Mouse (Mus musculus) kidney, embryonic 15.5 days (tissue): ENCODE data around the gene Mfsd10. TPM values are rescaled to one million over a fixed set of nuclear protein-coding genes. Genes with fewer than 3 reads are reported as not detected.
"Not testable (repeated sequence)": the region's sequence is repeated elsewhere in the genome, so short reads cannot be mapped to it uniquely, and the experiment has no call there.

ENCODE experiments used
- ATAC-seq: fragments of 200-750 bp; cut with Nextera tagmentation; replicated peaks from 2 replicates; pipeline ENCODE4 v1.8.0; 2017; ENCODE audit warnings: moderate TSS enrichment; ENCODE audit not compliant: low FRiP score
- H3K27ac ChIP-seq: fragments of 300-500 bp; sonication (generic); 2 replicates; pipeline ENCODE4 v1.5.1; 2015; ENCODE audit warnings: mild to moderate bottlenecking, inconsistent platforms
- H3K27me3 ChIP-seq: fragments of 300-500 bp; sonication (generic); 2 replicates; pipeline ENCODE4 v1.6.1; 2015; ENCODE audit warnings: inconsistent platforms
- H3K36me3 ChIP-seq: fragments of 300-500 bp; sonication (generic); 2 replicates; pipeline ENCODE4 v1.6.1; 2015; ENCODE audit warnings: inconsistent platforms
- H3K4me1 ChIP-seq: fragments of 300-500 bp; sonication (generic); 2 replicates; pipeline ENCODE4 v1.6.1; 2015; ENCODE audit warnings: inconsistent platforms
- H3K4me2 ChIP-seq: fragments of 300-500 bp; sonication (generic); 2 replicates; pipeline ENCODE4 v1.6.1; 2015; ENCODE audit warnings: moderate library complexity, mild to moderate bottlenecking, inconsistent platforms
- H3K4me3 ChIP-seq: fragments of 300-500 bp; sonication (generic); replicated peaks from 2 replicates; pipeline ENCODE4 v1.5.1; 2015; ENCODE audit warnings: mild to moderate bottlenecking, inconsistent platforms
- H3K9ac ChIP-seq: fragments of 300-500 bp; sonication (generic); 2 replicates; pipeline ENCODE4 v1.6.1; 2015; ENCODE audit warnings: mild to moderate bottlenecking, inconsistent platforms
- H3K9me3 ChIP-seq: fragments of 300-500 bp; sonication (generic); replicated peaks from 2 replicates; pipeline ENCODE4 v1.6.1; 2016; ENCODE audit warnings: inconsistent platforms
- WGBS: fragments of 180-500 bp; shearing (Covaris S2); methylation state at CpG from one replicate; pipeline ENCODE4 v1.1.7; 2015; ENCODE audit warnings: mixed read lengths; 5-methylcytosine and 5-hydroxymethylcytosine counted together
- polyA plus RNA-seq: library from polyadenylated mRNA; unstranded; fragments of >200 nt; fragmentation: Nextera tagmentation; extraction: Ambion mirVana; gene quantifications from 2 replicates; pipeline ENCODE4 v1.2.1, GENCODE M21; 2015

Gene Mfsd10
- polyA plus RNA-seq, 1 experiment from 2014 or later = 132 TPM

GRCm38 (mm10) chr5:34592666-34593065, 44.3 kb downstream of the Mfsd10 start:
- 93% methylated on average over 6 of the region's 6 CpGs for WGBS
- H3K27me3 ChIP-seq = no peaks in the 10 kb centered on the region
- H3K27ac ChIP-seq = no peak overlapping the region
- no peak overlapping the region for H3K4me3 ChIP-seq
- ATAC-seq = no peak
- peaks cover 17% of the 10 kb centered on the region for H3K36me3 ChIP-seq
- no peak overlapping the region for H3K4me2 ChIP-seq
- 0 out of 2 replicates have a peak, but pooled peaks cover 6% of the 10 kb centered on the region for H3K4me1 ChIP-seq
- H3K9ac ChIP-seq = no peak overlapping the region
- H3K9me3 ChIP-seq = no peaks in the 10 kb centered on the region

- H3K4me3 ChIP-seq, H3K4me2 ChIP-seq, ATAC-seq, H3K4me1 ChIP-seq, H3K9ac ChIP-seq, H3K27ac ChIP-seq, H3K9me3 ChIP-seq, H3K27me3 ChIP-seq: not testable (repeated sequence)
- 93% methylated on average over 5 of the region's 5 CpGs for WGBS
- H3K36me3 ChIP-seq = peaks cover 16% of the 10 kb centered on the region
Observed at GRCm38 (mm10) chr5:34592224-34592623, 44.8 kb downstream of the Mfsd10 start.

DNA sequence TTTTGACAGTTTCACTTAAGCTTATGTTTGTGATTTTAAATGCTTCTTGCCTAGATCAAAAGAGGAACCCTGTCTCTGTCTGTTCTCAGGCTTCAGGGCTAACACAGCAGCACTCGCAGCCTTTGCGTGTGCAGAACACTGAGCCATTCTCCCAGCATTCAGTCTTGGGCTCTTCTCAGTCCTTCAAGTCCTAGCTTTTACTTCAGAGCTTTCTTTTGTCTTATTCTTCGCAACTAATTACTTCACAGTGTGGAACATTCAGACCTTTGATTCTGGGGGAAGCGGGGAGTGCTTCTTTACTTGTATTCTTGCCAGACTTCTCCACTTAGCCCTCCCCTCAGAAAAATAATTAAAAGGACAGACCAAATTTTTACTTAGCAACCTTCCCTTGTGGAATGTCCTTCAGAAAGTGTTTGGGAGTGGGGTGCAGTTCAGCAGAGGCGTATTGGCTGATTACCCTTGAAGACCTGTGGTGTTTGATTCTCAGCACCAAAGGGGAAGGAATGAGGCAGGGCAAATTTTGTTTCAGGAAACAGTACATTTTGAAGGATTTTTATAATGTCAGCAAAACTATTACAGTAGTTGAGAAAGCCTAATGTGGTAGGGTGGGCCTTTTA, 45.5 kb downstream of the Mfsd10 start:
- ATAC-seq = no peak
- no peaks in the 10 kb centered on the region for H3K9me3 ChIP-seq
- 0 out of 2 replicates have a peak, but pooled peaks cover 6% of the 10 kb centered on the region for H3K4me1 ChIP-seq
- H3K4me3 ChIP-seq = no peak overlapping the region
- no peak overlapping the region for H3K27ac ChIP-seq
- H3K27me3 ChIP-seq = no peaks in the 10 kb centered on the region
- WGBS = 82% methylated on average over 5 of the region's 5 CpGs
- peaks cover 16% of the 10 kb centered on the region for H3K36me3 ChIP-seq
- H3K4me2 ChIP-seq = no peak overlapping the region
- no peak overlapping the region for H3K9ac ChIP-seq

DNA sequence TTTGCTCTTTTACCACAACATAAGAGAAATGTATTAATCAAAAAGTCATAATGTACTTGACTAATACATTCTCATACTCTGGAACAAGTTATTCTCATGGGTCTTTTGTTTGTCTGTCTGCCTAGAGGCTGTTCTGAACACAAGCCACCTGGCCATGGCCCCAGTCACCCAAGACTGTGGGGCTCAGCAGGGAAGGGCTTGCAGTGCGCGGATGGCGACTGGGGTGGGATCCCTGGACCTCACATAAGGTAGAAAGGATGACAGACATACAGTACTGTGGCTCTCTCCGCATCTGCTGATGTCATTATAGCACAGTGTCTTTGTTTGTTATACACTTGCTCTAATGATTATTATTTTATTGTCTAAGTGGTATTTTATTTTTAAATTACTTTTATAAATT, 46.3 kb downstream of the Mfsd10 start:
- 0 out of 2 replicates have a peak, but pooled peaks cover 6% of the 10 kb centered on the region for H3K4me1 ChIP-seq
- H3K27ac ChIP-seq = no peak overlapping the region
- H3K9me3 ChIP-seq = no peaks in the 10 kb centered on the region
- no peak overlapping the region for H3K4me3 ChIP-seq
- H3K4me2 ChIP-seq = no peak overlapping the region
- 74% methylated on average over 4 of the region's 4 CpGs for WGBS
- no peak overlapping the region for H3K9ac ChIP-seq
- ATAC-seq = no peak
- no peaks in the 10 kb centered on the region for H3K27me3 ChIP-seq
- H3K36me3 ChIP-seq = peaks cover 16% of the 10 kb centered on the region

DNA sequence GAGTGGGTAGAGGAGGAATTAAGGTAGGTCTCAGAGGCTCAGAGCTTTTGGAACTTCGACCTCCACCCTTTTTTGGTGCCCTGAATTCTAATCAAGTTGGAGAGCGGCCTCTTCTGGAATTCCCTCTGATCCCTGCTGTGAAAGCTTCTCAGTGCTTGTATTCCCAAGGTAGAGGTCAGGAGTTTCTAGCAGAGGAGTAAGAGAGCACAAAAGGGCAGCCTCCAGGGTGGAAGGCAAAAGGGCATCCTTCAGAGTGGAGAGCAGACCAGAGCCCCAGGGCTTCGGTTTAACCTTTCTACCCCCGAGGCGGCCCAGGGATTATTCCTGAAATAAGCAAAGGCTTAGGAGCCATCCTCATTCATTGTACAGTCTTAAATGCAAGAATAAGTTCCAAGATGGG, 47.0 kb downstream of the Mfsd10 start:
- no peak overlapping the region for H3K4me2 ChIP-seq
- H3K36me3 ChIP-seq = peaks cover 16% of the 10 kb centered on the region
- H3K9ac ChIP-seq = no peak overlapping the region
- H3K9me3 ChIP-seq = no peaks in the 10 kb centered on the region
- ATAC-seq = no peak
- no peak overlapping the region for H3K27ac ChIP-seq
- no peaks in the 10 kb centered on the region for H3K27me3 ChIP-seq
- H3K4me3 ChIP-seq = no peak overlapping the region
- H3K4me1 ChIP-seq = 0 out of 2 replicates have a peak, but pooled peaks cover 6% of the 10 kb centered on the region
- 40% methylated on average over 5 of the region's 5 CpGs for WGBS

DNA sequence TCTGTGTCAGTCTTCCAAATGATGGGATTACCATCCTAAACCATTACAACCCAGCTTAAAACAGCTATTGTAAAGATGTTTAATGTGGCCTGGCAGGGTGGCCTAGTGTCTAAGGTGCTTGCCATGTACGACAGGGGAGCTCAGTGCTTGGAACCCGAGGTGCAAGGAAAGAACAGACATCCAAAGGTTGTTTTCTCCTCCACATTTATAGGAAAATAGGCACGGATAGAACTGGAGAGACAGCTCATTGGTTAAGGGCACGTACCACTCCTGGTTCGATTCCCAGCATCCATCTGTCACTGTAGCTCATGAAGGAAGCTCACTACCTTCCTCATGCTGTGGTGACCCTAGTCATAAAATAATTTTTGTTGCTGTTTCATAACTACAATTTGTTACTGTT, 49.1 kb downstream of the Mfsd10 start:
- Histone ChIP-seq H3K4me2 (no peak overlapping the region), H3K36me3 (peaks cover 3% of the 10 kb centered on the region), H3K27me3 (no peaks in the 10 kb centered on the region), H3K9me3 (no peaks in the 10 kb centered on the region), H3K9ac (no peak overlapping the region), H3K4me3 (no peak overlapping the region), H3K4me1 (0 out of 2 replicates have a peak, but pooled peaks cover 6% of the 10 kb centered on the region), H3K27ac (no peak overlapping the region)
- 90% methylated on average over 5 of the region's 5 CpGs for WGBS
- ATAC-seq = no peak

GRCm38 (mm10) chr5:34585216-34585615, 51.8 kb downstream of the Mfsd10 start:
- no peak overlapping the region for H3K27ac ChIP-seq
- no peak overlapping the region for H3K9ac ChIP-seq
- no peaks in the 10 kb centered on the region for H3K9me3 ChIP-seq
- peaks cover 12% of the 10 kb centered on the region; the same call in 1 of the 2 replicates for H3K4me1 ChIP-seq
- ATAC-seq = no peak
- no peaks in the 10 kb centered on the region for H3K27me3 ChIP-seq
- H3K4me3 ChIP-seq = no peak overlapping the region
- WGBS = 82% methylated on average over 5 of the region's 5 CpGs
- no peak overlapping the region for H3K4me2 ChIP-seq
- no peaks in the 10 kb centered on the region; the same call in 1 of the 2 replicates for H3K36me3 ChIP-seq

Other genes with a start within 250 kb of the Mfsd10 start
- 18.4 and 21.9 TPM in 2 replicates for gene Tnip2, start 123.2 kb downstream of the Mfsd10 start, polyA plus RNA-seq
- 7.6 and 10.3 TPM in 2 replicates for gene Sh3bp2, start 111.4 kb downstream of the Mfsd10 start, polyA plus RNA-seq
- 178 and 200 TPM in 2 replicates for gene Add1, start 63.5 kb downstream of the Mfsd10 start, polyA plus RNA-seq
- gene Nop14, start 22.9 kb upstream of the Mfsd10 start, polyA plus RNA-seq = 25.3 and 25.8 TPM in 2 replicates
- 1.9 and 2.8 TPM in 2 replicates for gene Grk4, start 23.2 kb upstream of the Mfsd10 start, polyA plus RNA-seq
- gene Htt, start 124.5 kb upstream of the Mfsd10 start, polyA plus RNA-seq = 12.5 and 12.9 TPM in 2 replicates